Mouse (Mus musculus): ENCODE measurements at regions not wholly inside any gene's neighbourhood (a gene's known extent, or its start where the extent isn't known, plus 50 kb on each side); places are given as distances from the start of the nearest gene placed in this dataset.

- TF ChIP-seq CTCF (IDR thresholded peaks at IDR 0.05) (no peak), EP300 (IDR thresholded peaks at IDR 0.05) (no peak; the same call in 1 of the 2 replicates)
Measured at GRCm38 (mm10) chr10:117517800-117518770, 111.2 kb upstream of the Cpm start.

Data from lung, postnatal 0 days (tissue).